Mouse (Mus musculus) adrenal gland, postnatal 14 days (tissue): ENCODE data around the gene Rbfox1. TPM values are rescaled to one million over a fixed set of nuclear protein-coding genes. Genes with fewer than 3 reads are reported as not detected.

Source experiments
- DNase-seq: peaks from one replicate; pipeline ENCODE4 v3.0.0; 2021; ENCODE audit warnings: mixed read lengths
- total RNA-seq: library from RNA; stranded (reverse); gene quantifications from 2 replicates; pipeline ENCODE4 v1.2.3, GENCODE M21; 2021

Rbfox1 gene
- total RNA-seq, 1 experiment from 2014 or later = 2.3 TPM

DNA sequence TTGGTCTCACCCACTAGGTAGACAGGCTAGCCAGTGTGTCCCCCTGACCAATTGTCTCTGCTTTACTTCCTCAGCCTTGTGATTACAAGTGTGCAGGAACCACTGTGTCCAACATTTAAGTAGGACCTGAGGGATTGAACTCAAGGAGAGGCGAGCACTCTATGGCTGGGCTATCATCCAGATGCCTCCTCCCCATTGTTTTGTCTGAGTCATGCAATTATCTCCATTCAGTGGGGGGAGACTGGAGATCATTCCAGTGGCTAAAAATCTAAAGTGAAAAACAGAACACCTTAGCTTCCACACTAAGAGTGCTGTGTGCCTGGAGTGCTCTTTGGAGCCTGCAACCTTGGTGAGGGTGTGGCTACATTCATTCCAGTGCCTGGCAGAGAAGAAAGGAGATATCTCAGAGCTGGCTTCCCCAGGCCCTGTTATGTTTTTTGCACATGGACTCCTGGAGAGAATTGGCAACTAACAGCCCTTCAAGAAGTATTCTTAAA is 594.0 kb downstream of the Rbfox1 start:
- no peak for DNase-seq

GRCm38 (mm10) chr16:6479616-6480410 is 594.7 kb downstream of the Rbfox1 start:
- DNase-seq = no peak

DNA sequence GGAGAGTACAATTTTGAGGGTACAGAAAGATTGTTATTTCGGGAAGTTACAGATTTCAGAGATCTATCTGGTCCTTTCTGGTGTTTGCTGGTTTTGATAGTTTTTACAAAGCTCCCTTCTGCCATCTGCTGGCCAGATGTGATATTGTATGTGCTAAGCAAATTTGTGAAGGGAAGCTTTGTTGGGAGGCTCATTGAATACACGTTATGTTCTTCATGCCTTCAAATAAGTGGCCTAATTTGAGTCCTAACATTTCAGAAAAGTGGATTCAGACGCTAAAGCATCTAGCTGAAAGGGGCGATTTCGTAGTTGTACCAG is 595.2 kb downstream of the Rbfox1 start:
- DNase-seq = peak; percentile 67

DNA sequence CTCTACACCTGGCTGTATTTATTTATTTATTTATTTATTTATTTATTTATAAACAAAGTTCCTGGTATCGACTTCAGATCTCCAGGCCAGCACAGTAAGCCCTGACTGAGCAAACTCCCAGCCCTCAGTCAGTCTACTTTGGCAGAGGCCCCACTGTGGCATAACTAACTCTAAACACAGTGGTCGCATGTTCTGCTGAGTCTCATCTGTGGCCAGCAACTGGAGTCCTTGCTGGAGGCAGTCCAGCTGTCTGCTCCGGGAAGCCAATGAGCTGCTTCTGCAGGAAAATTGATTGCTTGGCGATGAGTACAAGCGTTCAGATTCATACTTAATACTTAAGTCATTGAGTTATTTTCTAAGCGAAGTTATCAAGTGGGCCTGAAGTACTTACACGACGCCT is 598.5 kb downstream of the Rbfox1 start:
- no peak for DNase-seq

DNA sequence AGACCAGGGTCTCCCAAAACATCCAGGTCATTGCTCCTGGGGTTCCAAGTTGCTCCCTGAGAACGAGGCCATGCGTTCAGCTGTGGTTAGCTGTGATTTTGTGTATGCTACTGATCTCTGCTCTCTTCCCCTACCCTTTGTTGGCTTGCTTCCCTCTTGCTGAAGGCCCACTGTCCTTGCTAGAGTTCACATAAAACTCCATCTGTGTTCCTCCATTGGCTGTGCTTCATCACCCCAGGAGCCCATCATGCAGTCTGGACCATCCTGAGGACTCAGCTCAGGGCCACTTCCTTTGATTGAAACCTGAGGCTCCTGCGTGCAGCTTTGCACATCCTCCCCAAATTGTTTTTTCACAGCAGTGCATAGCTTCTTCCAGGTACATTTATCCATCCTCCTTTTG is 600.5 kb downstream of the Rbfox1 start:
- no peak for DNase-seq

DNA sequence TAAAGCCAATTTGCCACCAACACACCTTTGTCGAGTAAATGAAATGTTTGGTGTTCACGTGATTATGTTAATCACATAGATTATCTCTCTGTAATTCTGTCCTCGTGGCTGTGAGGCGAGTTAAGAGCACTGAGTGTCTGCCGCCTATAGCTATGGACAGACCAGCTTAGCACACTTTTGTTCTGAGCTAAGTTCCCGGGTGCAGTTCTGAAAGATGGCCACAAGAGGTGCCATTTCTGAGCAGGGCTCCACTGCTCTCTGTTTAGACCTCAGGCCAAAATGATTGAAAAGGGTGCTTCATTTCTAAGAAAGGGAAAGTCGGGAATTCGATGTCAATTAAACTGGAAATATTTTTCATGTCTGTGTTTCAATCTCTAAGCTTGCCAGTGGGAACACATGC is 617.1 kb downstream of the Rbfox1 start:
- DNase-seq = peak; percentile 32

GRCm38 (mm10) chr16:6503573-6504331 is 618.6 kb downstream of the Rbfox1 start:
- peak; percentile 47 for DNase-seq

GRCm38 (mm10) chr16:6508924-6509323 is 623.8 kb downstream of the Rbfox1 start:
- DNase-seq = no peak

GRCm38 (mm10) chr16:6519474-6519873 is 634.3 kb downstream of the Rbfox1 start:
- no peak for DNase-seq

GRCm38 (mm10) chr16:6525507-6526170 is 640.5 kb downstream of the Rbfox1 start:
- no peak for DNase-seq

GRCm38 (mm10) chr16:6531459-6531858 is 646.3 kb downstream of the Rbfox1 start:
- DNase-seq = no peak

DNA sequence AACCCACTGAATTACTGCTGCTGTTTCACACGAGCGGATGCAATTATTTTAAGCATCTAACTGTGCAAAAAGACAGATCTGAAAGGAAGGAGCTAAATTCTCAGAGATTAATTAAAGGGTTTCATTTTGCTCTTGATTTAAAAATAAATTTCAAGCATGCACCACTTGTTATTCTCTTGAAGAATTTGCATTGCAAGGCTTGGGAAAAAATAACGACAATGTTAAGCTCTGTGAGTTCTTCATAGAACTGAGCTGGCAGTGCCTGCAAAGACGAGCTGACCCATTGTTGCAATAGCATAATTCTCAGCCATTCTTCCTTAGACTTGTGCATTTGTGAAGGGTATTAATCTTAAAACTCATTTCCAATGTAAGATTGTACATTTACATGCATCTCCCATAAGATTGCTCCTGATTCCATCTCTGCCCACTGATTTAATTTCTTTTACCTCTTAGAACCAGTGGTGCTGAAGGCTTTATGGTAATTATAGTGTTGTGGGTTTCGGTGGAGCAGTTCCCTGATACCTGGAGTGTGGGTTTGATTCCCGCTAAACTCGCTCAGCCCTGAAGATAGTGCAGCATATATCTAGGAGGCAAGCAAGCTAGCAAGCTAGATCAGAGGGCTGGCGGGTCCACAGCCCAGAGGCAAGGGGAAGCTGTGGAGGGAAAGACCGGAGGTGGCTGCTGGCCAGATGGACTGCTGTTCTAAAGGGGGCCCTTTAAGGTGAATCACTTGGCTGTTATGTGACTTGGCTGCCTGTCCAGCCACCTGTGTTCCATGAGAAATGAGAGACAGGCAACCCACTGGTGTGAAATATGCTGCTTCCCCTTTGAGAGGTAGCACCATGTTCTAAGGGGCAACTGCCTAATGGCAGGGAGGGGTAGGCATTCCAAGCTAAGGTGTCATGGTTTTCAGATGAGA is 647.2 kb downstream of the Rbfox1 start:
- no peak for DNase-seq

DNA sequence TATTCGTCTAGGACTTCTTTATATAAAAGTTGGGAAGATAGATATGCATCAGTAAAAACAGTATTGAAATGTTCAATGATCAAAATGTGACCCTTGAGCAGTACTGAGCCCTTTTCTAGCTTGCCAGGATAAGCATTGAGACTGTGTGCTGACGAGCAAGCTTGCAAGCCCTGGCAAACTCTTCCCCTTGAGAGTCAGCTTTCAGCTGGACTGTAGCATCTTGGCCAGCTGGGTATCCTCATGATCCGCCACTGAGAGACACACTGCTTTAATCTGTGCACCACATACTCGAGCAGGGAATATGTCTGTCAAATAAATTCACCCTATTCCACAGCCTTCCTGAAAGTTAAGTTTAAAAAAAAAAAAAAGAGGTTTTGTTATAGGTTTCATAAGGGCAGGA is 670.6 kb downstream of the Rbfox1 start:
- DNase-seq = no peak

GRCm38 (mm10) chr16:6557726-6558125 is 672.6 kb downstream of the Rbfox1 start:
- no peak for DNase-seq

DNA sequence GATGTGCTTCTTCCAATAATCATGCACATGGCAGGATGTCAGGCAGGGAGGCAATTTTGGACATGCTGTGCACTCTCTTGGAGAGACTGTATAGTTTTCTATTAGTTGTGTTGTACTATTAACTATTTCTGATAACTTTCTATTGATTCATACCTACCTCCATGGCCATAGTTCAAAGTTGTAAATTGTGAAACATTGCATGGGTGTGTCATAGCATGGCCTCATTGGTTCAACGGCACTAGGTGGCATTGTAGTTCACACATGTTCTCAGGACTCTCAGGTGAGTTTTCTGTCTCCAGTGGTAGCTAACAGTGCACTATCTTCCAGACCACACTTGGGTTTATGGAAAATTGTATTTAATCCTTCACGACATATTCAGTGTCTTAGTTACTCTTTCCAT is 699.5 kb downstream of the Rbfox1 start:
- DNase-seq = no peak

DNA sequence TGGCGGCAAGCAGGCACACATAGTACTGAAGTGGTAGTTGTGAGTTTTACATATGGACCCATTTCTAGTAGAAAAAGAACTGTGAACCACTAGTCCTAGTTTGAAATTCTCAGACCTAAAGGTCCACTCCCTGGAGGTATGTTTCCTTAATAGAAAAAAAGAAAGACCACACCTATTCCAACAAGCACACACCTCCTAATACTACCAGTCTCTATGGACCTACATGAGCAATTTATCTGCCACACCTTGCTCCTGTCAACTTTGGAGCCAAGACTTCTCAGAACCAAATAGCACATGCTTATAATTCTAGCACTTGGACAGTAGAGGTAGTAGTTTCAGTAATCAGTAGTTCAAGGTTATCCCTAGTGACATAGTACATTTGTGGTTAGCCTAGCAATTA is 700.0 kb downstream of the Rbfox1 start:
- no peak for DNase-seq

GRCm38 (mm10) chr16:6616526-6616925 is 731.4 kb downstream of the Rbfox1 start:
- DNase-seq = no peak

GRCm38 (mm10) chr16:6640330-6640729 is 755.2 kb downstream of the Rbfox1 start:
- DNase-seq = no peak

GRCm38 (mm10) chr16:6646941-6647340 is 761.8 kb downstream of the Rbfox1 start:
- DNase-seq = no peak

DNA sequence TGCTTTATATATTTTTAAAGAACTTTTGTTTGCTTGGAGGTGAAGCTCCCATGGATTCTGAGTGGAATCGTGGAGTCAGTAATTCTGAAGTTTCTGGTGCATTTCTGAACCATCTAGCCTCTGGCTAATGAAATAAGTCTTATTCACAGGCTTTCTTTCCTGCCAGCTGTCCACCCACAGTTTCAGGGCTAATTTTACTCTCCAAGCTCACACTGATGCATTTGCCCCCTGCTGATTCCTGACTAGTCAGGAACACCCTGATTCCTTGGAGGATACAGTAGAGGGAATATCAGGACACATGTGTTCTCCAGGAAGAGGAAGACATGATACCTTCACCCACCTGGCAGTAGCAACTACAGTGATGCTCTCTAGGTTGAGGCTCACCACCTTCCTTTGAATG is 763.6 kb downstream of the Rbfox1 start:
- no peak for DNase-seq

- DNase-seq = no peak
Measured at GRCm38 (mm10) chr16:6658594-6658993, 773.4 kb downstream of the Rbfox1 start.
